Mouse (Mus musculus) intestine, embryonic 16.5 days (tissue): ENCODE measurements around the gene 4933415A04Rik. TPM values are rescaled to one million over a fixed set of nuclear protein-coding genes. Genes with fewer than 3 reads are reported as not detected.

ENCODE experiments used
- ATAC-seq: fragments of 200-750 bp; cut with Nextera tagmentation; 2 replicates; pipeline ENCODE4 v1.8.0; 2017; ENCODE audit warnings: moderate TSS enrichment, moderate library complexity
- H3K27ac ChIP-seq: fragments of 300-500 bp; sonication (generic); 2 replicates; pipeline ENCODE4 v1.5.1; 2014; ENCODE audit warnings: mild to moderate bottlenecking, low read length
- H3K27me3 ChIP-seq: fragments of 300-500 bp; sonication (generic); replicated peaks from 2 replicates; pipeline ENCODE4 v1.6.1; 2014; ENCODE audit warnings: low read length, control low read depth, mixed read lengths; ENCODE audit not compliant: control insufficient read depth, insufficient read depth
- H3K36me3 ChIP-seq: fragments of 300-500 bp; sonication (generic); 2 replicates; pipeline ENCODE4 v1.6.1; 2014; ENCODE audit warnings: low read length, control low read depth; ENCODE audit not compliant: control insufficient read depth, insufficient read depth
- H3K4me1 ChIP-seq: fragments of 300-500 bp; sonication (generic); 2 replicates; pipeline ENCODE4 v1.6.1; 2014; ENCODE audit warnings: low read length, control low read depth, mixed read lengths; ENCODE audit not compliant: control insufficient read depth, insufficient read depth
- H3K4me2 ChIP-seq: fragments of 300-500 bp; sonication (generic); 2 replicates; pipeline ENCODE4 v1.6.1; 2014; ENCODE audit warnings: low read depth, low read length, control low read depth
- H3K4me3 ChIP-seq: fragments of 300-500 bp; sonication (generic); 2 replicates; pipeline ENCODE4 v1.5.1; 2014; ENCODE audit warnings: mild to moderate bottlenecking, low read length
- H3K9ac ChIP-seq: fragments of 300-500 bp; sonication (generic); 2 replicates; pipeline ENCODE4 v1.6.1; 2014; ENCODE audit warnings: low read depth, low read length
- H3K9me3 ChIP-seq: fragments of 300-500 bp; sonication (generic); 2 replicates; pipeline ENCODE4 v1.6.1; 2016; ENCODE audit warnings: low read length, control low read depth; ENCODE audit not compliant: control insufficient read depth
- WGBS: fragments of 180-500 bp; shearing (Covaris S2); extraction: QIAGEN DNeasy Blood & Tissue Kit; methylation state at CpG from one replicate; pipeline ENCODE4 v1.1.7; 2014; 5-methylcytosine and 5-hydroxymethylcytosine counted together
- polyA plus RNA-seq: library from polyadenylated mRNA; unstranded; fragments of >200 nt; fragmentation: Nextera tagmentation; extraction: Ambion mirVana; gene quantifications from 2 replicates; pipeline ENCODE4 v1.2.1, GENCODE M21; 2015

The 4933415A04Rik gene
- polyA plus RNA-seq, 1 experiment from 2014 or later, result 5.0 TPM

- peaks cover 18% of the 10 kb centered on the region for H3K4me1 ChIP-seq
- WGBS, result 55% methylated on average over 4 of the region's 4 CpGs
- H3K27ac ChIP-seq, result no peak overlapping the region
Measured at GRCm38 (mm10) chr11:43636761-43637160, 49.9 kb downstream of the 4933415A04Rik start.

DNA sequence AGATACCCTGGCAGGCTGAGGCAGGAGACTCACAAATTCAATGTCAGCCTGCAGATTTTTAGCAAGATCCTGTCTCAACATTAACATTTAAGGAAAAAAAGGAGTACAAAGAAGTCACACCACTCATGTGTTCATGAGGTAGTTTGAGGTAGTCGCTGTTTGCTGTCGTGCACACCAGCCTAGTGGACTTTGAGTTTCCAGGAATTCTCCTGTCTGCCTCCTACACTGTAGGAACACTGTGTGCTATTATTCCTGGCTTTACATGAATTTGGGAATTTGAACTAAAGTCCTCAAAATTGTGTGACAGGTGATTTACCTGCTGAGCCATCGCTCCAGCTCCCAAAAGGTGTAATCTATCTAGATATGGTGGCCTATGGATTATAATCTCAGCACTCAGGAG lies 51.6 kb downstream of the 4933415A04Rik start:
- H3K4me3 ChIP-seq, result no peak overlapping the region
- H3K9ac ChIP-seq, result no peak overlapping the region
- no peak overlapping the region for H3K4me2 ChIP-seq
- no peaks in the 10 kb centered on the region for H3K27me3 ChIP-seq
- peaks cover 12% of the 10 kb centered on the region for H3K4me1 ChIP-seq
- WGBS, result 92% methylated on average over 3 of the region's 3 CpGs
- no peak for ATAC-seq
- H3K27ac ChIP-seq, result no peak overlapping the region
- H3K36me3 ChIP-seq, result no peaks in the 10 kb centered on the region
- no peaks in the 10 kb centered on the region for H3K9me3 ChIP-seq

More at GRCm38 (mm10) chr11:43636761-43637160, 49.9 kb downstream of the 4933415A04Rik start:
- no peak overlapping the region for H3K9ac ChIP-seq
- H3K4me2 ChIP-seq, result no peak overlapping the region
- no peaks in the 10 kb centered on the region for H3K9me3 ChIP-seq
- no peaks in the 10 kb centered on the region for H3K27me3 ChIP-seq
- no peak overlapping the region for H3K4me3 ChIP-seq
- H3K36me3 ChIP-seq, result no peaks in the 10 kb centered on the region
- no peak for ATAC-seq

Other genes with a start within 250 kb of the 4933415A04Rik start
- 61.2 and 65.5 TPM in 2 replicates for gene Pttg1, start 160.8 kb upstream of the 4933415A04Rik start, polyA plus RNA-seq
- 41.7 and 46.8 TPM in 2 replicates for gene Slu7, start 153.3 kb upstream of the 4933415A04Rik start, polyA plus RNA-seq
- gene C1qtnf2, start 112.8 kb upstream of the 4933415A04Rik start, polyA plus RNA-seq, result 7.0 and 7.2 TPM in 2 replicates
- gene Ccnjl, start 58.3 kb upstream of the 4933415A04Rik start, polyA plus RNA-seq, result 14.6 and 15.0 TPM in 2 replicates
- 2.4 and 5.2 TPM in 2 replicates for gene Fabp6, start 14.5 kb downstream of the 4933415A04Rik start, polyA plus RNA-seq
- 7.6 and 8.6 TPM in 2 replicates for gene Pwwp2a, start 95.0 kb downstream of the 4933415A04Rik start, polyA plus RNA-seq
- 50.7 and 53.7 TPM in 2 replicates for gene Ttc1, start 161.0 kb downstream of the 4933415A04Rik start, polyA plus RNA-seq